Mouse (Mus musculus): ENCODE results near the gene Dnhd1.
"Not testable (repeated sequence)": the region's sequence is repeated elsewhere in the genome, so short reads cannot be mapped to it uniquely, and the experiment has no call there.

Dnhd1 gene

DNA sequence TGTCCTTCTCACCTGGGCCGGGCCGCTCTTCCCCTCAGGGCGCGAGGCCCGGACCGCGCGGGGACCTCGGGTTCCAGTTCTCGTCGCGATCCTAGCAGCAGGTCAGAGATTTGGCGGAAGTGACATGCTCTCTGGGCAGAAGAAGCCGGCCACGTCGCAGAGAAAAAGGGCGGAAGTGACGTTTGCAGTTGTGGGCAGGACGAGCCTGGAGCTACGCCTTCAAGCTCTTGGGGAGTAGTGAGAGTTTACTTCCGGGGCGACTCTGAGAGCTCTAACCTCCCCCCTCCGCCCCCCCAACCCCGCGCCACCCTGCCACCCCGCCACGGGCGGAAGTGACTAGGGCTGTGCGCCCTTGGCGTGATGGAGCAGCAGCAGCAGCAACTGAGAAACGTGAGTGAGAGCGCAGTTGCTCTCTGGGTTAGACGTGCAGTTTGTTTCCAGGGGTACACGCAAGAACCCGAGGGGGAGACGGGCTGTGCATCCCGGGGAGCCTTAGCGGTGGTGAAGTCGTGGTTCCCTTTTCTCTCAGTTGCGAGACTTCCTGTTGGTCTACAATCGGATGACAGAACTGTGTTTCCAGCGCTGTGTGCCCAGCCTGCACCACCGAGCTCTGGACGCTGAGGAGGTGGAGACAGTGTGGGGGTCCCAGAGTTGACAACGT is 10.3 kb upstream of the Dnhd1 start, which contains the start of the genes Arfip2 and Gm45799:
TSS of gene Arfip2 (minus strand) at position 184 of the 661 bp plus-strand sequence.
TSS of gene Gm45799 (plus strand) at position 320 of the 661 bp plus-strand sequence.
- peak; percentile 100 for DNase-seq (ENCODE audit: low read depth, low spot score)

GRCm38 (mm10) chr7:105640894-105641255 is 9.8 kb upstream of the Dnhd1 start:
- DNase-seq (ENCODE audit: low read depth, low spot score): peak; percentile 36

GRCm38 (mm10) chr7:105641936-105642335 is 8.7 kb upstream of the Dnhd1 start:
- no peak for DNase-seq (ENCODE audit: low read depth, low spot score)

GRCm38 (mm10) chr7:105685541-105686197 is 35.0 kb downstream of the Dnhd1 start:
- peak; percentile 15 for DNase-seq (ENCODE audit: low read depth, low spot score)

- DNase-seq (ENCODE audit: low read depth, low spot score): no peak
Measured at GRCm38 (mm10) chr7:105690875-105691274, 40.2 kb downstream of the Dnhd1 start.

DNA sequence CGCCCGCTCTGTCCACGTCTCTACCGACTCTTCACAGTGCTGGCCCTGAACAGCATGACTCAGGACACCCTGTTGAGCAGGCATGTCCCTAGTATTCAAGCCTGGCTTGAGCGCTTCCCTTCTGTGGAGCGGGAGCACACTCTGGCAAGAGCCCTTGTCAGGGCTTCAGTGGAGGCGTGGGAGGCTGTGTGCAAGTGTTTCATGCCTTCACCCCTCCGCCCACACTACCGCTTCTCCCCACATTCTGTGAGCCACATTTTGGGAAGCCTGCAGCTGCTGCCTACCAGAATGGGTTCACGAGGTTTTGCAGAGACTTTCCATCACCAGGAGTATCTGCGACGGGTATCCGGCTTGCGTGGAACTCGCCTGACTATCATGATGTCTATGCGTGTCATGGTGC is 52.6 kb downstream of the Dnhd1 start:
- DNase-seq (ENCODE audit: low read depth, low spot score): peak; percentile 76

DNA sequence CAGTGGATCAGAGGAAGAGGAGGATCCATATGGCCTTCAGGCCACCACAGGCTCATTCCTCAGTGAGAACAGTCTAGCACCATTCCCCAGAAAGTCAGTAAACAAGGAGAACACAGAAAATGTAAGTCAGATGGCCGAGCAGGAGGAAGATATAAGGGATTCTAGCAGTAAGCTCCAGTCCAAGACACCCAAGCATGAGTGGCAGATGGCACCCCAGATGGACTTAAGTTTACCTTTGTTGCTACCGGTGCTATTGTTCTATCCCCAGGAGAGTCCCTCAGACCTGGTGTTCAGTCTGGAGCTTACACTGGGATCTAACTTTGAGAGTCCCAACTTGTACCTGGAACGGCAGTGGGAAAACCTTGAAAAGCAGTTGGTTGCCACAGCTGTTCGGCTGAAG is 53.2 kb downstream of the Dnhd1 start:
- DNase-seq (ENCODE audit: low read depth, low spot score): peak; percentile 59

DNA sequence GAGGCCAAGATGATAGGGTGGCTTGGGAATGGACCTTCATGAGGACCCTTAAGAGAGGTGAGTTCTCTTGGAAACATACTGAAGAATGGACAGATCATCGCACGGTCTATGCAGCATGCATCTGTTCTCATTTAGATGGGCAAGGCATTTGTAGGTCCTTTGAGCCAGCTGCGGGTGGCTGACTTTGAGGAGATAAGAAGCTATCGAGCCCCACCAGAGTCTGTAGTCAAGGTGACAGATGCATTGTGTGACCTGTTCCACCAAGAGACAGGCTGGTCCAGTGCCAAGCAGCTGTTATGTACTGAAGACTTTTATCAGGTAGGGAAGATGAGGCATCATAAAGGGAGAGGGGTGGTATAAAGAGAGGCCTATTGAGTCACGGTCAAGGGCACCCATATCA is 58.1 kb downstream of the Dnhd1 start:
- DNase-seq (ENCODE audit: low read depth, low spot score): no peak

DNA sequence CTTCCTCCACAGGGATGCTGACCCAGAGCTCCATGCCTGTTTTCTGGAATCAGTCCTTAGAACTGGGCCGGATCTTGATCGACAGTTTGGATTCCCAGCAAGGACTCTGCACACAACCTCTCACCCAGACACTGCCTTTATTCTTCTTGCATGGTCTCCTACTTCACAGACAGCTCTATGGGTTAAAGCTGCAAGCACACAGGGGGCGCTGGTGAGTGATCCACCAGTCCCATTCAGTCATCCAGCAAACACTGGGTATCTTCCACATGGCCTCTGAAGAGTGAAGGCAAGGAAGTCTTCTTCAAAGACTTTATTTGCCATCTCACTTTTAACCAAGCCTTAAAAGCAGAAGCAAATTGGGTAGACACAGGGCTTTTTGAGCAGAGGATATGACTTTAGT is 64.7 kb downstream of the Dnhd1 start:
- no peak for DNase-seq (ENCODE audit: low read depth, low spot score)

DNA sequence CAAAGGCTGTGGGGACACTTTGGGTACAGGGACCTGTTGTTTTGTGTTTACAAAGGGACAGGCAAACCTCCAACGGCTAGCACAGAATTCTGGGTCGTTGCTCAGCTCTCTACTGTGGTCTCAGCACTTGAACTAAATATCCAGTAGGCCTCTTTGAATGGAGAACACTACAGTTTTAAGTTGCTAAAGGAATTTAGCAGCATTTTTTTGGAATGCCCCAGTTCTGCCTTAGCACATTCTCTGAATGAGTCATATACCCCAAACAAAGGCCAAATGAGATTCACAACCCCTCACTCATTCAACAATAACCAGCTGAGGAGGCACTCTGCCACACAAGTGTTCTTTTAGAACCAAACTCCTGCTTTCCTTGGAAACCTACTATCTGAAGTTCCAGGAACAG is 71.3 kb downstream of the Dnhd1 start:
- peak; percentile 31 for DNase-seq (ENCODE audit: low read depth, low spot score)

DNA sequence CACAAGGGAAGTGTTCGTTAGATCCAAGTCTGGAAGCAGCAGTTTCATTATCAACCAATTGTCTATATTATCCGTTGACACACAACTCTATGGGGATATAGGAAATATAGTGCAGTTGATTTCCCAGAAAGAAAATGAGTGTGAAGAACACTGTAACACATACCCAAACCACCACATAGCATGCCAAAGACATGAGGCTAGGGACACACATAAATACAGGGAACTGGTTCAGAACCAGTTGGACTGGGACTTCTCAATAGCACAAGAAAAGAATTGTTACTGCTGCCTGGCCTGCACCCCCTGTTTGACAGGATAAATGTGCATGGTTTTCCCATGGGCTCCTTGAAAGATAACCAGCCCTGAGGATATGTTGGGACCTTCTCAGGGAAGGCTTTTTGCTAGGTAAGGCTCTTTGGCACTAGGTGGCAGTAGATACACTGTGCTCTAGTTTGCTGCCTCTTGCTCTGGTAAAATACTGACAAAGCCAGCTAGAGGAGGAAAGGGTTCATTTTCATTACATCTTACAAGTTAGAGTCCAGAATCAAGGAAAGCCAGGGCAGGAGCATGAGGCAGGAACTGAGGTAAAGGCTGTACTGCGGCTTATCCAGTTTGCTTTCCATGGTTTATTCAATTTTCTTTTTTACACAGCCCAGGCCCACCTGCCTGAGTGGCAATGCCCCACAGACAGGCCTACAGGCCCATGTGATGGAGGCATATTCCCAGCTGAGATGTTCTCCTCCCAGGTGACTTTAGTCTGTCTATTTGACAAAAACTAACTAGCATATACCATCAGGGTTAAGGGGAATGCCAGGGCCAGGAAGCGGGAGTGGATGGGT is 75.7 kb downstream of the Dnhd1 start:
- peak; percentile 89 for DNase-seq (ENCODE audit: low read depth, low spot score)

DNA sequence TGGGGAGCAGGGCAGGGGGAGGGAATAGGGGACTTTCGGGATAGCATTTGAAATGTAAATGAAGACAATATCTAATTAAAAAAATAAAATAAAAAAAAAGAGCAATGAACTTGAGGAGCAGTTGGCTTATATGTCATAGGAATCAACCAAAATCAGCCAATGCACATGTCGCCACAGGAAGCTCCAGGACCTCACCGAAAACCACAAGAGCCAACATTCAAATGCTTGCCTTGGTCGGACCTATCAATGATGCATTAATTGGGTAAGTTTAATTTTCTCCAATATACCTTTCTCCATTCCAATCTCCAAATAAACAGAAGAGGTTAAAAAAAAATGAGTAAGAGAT is 76.3 kb downstream of the Dnhd1 start:
- DNase-seq (ENCODE audit: low read depth, low spot score): no peak

DNA sequence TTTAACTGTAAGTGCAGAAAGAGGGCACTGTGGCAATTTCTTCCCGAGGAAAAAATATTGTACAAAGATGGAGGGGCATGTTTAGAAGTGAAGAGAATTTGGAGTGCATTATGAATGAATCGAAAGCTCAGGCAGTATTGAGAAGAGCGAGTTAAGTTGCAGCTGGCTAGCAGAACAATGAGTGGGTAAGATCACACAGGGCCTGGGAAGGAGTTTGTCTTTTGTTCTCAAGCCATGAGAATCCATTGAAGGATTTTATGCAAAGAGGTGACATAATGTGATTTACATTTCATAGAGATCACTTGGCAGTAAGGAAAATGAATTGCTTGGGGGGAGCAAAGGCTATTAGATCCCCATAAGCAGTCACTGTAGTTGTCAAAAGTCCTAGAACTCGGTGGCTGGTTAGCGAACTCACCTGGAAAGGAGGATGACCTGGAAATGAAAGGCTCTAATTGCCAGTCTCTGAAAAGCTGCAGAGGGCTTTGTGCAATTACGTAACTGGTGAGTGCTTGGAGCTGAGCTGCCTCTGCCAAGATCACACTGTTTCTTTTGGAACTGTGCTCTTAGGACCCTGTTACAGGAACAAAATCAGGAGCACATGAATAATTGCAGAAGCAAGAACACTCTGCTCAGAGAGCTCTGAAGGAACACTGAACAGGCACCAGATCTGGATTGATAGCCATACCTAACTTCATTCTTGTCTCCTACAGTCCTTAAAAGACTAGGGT is 78.2 kb downstream of the Dnhd1 start:
- peak; percentile 80 for DNase-seq (ENCODE audit: low read depth, low spot score)

GRCm38 (mm10) chr7:105733836-105734235 is 83.2 kb downstream of the Dnhd1 start:
- DNase-seq (ENCODE audit: low read depth, low spot score): no peak

DNA sequence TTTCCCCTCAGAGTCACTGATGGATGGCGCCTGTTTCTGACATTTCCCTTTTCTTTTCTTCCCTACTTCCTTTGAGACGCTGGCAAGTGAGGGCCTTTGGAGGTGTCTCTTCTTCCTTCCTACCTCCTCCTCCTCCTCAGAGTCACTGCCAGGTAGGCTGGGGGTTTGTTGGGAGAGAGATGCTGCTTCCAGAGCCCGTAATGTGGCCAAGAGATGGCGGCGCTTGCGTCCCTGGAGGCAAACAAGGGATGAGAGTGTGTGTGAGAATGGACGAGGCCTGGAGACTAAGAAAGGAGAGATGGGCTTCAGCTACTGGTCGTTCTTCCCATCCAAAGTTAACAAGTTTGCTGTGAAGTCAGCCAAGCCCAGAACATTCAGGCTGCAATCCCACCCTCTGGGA is 84.2 kb downstream of the Dnhd1 start:
- no peak for DNase-seq (ENCODE audit: low read depth, low spot score)

- DNase-seq (ENCODE audit: low read depth, low spot score): not testable (repeated sequence)
Measured at GRCm38 (mm10) chr7:105735464-105735863, 84.8 kb downstream of the Dnhd1 start.

- DNase-seq (ENCODE audit: low read depth, low spot score): peak; percentile 98
Measured at GRCm38 (mm10) chr7:105736264-105736901, 85.8 kb downstream of the Dnhd1 start, which contains the start of gene Ilk. Ilk (plus strand) TSS chr7:105736592.

DNA sequence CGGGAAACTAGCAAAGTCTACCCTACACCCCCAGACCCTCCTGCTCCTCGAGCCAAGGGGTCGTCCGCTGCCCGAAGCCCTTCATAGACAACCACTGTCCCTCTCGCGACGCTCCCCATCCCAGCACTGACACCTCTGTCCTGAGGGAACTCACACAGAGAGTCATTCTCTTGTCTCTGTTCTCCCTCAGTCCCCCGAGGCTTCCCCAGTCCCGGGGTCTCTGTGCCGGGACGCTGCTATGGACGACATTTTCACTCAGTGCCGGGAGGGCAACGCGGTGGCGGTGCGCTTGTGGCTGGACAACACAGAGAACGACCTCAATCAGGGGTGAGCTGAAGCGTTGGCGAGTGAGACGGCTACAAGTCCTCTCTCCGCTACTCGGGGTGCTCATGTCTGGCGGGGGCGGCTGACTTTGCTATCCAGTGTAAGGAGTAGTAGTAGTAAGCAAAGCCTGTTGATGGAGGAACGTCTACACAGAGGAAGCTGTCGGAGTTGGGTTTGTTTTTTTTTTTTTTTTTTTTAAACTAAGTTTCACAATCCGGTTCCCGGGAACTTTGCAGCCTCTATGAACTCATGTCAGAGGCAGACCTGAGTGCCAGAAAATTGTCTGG is 86.4 kb downstream of the Dnhd1 start, which contains the start of gene Rrp8:
TSS of gene Rrp8 (minus strand) at position 475 of the 611 bp plus-strand sequence.
- DNase-seq (ENCODE audit: low read depth, low spot score): peak; percentile 43

DNA sequence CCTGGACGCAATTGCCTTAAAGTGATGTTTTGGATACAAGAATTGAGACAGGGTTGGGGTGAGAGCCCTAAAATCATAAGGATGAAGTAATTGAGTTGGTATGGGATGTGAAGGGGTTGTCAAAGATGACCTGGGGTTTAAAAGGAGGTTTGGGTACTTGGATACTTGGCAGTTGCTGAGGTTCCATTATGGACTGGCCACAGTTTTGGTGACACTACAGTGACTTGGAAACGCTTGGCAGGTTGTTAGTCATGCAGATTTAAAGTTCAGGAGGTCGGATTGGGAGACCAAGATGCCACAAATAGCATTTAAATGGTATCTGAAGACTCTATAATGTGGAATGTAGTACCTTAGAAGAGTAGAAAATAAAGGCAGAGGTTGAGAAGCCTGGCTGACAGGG is 87.0 kb downstream of the Dnhd1 start:
- DNase-seq (ENCODE audit: low read depth, low spot score): no peak

- DNase-seq (ENCODE audit: low read depth, low spot score): no peak
Measured at GRCm38 (mm10) chr7:105738286-105738685, 87.7 kb downstream of the Dnhd1 start.

DNA sequence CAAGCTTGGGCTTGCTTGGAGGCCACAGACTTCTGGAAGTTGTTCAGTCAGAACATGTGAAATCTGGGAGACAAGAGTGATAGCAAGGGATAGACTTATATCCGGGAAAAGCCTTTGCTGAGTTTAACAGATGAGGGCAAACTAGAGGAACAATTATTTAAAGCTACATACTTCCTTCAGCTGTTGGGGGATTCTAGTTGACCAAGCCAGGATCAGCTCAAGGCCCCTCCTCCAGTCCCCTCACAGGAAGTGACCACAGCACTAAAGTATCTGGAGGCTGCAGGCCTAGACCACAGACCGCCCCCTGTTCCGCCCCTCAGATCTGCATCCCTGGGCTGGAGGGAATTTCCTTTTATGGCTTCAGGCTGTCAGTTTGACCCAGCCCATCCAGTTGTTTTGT is 88.3 kb downstream of the Dnhd1 start:
- no peak for DNase-seq (ENCODE audit: low read depth, low spot score)

Measured in brain, adult 2 months (tissue).